Mouse (Mus musculus): ENCODE measurements around the gene Amhr2. TPM values are rescaled to one million over a fixed set of nuclear protein-coding genes. Genes with fewer than 3 reads are reported as not detected.

Amhr2 gene
- 0.29 to 4.4 TPM (median 2.5 TPM) in 4 replicates for total RNA-seq (2023; ENCODE audit: inconsistent age)

GRCm38 (mm10) chr15:102445146-102445545 lies at the start of gene Amhr2:
TSS of gene Amhr2 (plus strand) at chr15:102445367.

GRCm38 (mm10) chr15:102405489-102406195 lies 39.5 kb upstream of the Amhr2 start, which contains the start of gene Sp1:
TSS of gene Sp1 (plus strand) at chr15:102406143.

DNA sequence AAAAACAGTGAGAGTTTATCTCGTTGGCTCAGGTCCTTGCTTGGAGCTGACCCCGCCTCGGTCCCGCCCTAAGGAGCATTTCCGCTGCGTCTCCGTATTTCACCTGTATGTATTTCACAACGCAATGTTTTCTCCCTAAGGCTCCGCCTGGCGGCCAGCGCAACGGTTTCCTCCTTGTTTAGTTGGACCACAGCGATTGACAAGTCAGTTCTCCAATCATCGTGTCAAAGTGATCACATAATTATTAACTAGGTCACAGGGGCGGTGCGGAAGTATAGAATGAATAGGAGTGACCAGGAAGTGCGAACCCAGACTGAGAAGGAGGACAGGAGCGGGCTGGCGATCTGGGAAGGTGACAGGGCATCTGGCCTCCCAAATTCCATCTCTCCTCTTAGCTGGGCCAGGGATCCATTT lies 13.7 kb downstream of the Amhr2 start, which contains the start of gene Prr13:
Gene Prr13, plus strand, starts transcription at position 125 of the 414 bp plus-strand sequence.

GRCm38 (mm10) chr15:102470183-102470604 lies 25.0 kb downstream of the Amhr2 start, which contains the start of gene Pcbp2:
TSS of gene Pcbp2 (plus strand) at chr15:102470539.

GRCm38 (mm10) chr15:102503447-102503846 lies 58.3 kb downstream of the Amhr2 start, which contains the start of gene Gm10337:
TSS of gene Gm10337 (plus strand) at chr15:102503722.

Other genes starting within 250 kb of the Amhr2 start
- gene Zfp740, start 242.1 kb upstream of the Amhr2 start, total RNA-seq (2023; ENCODE audit: inconsistent age) = 124 to 135 TPM (median 129 TPM) in 4 replicates
- 25.7 to 32.5 TPM (median 28.9 TPM) in 4 replicates for gene Csad, start 240.6 kb upstream of the Amhr2 start, total RNA-seq (2023; ENCODE audit: inconsistent age)
- gene Itgb7, start 213.4 kb upstream of the Amhr2 start, total RNA-seq (2023; ENCODE audit: inconsistent age) = 156 to 194 TPM (median 184 TPM) in 4 replicates
- gene Rarg, start 187.8 kb upstream of the Amhr2 start, total RNA-seq (2023; ENCODE audit: inconsistent age) = 0.18 to 0.48 TPM (median 0.30 TPM) in 4 replicates
- not detected in 4 replicates for gene Gm9918, start 174.8 kb upstream of the Amhr2 start, total RNA-seq (2023; ENCODE audit: inconsistent age)
- 29.3 to 35.7 TPM (median 32.0 TPM) in 4 replicates for gene Mfsd5, start 165.9 kb upstream of the Amhr2 start, total RNA-seq (2023; ENCODE audit: inconsistent age)
- 1.1 to 3.4 TPM (median 1.9 TPM) in 4 replicates for gene Espl1, start 149.1 kb upstream of the Amhr2 start, total RNA-seq (2023; ENCODE audit: inconsistent age)
- gene Pfdn5, start 119.3 kb upstream of the Amhr2 start, total RNA-seq (2023; ENCODE audit: inconsistent age) = 474 to 547 TPM (median 525 TPM) in 4 replicates
- gene Myg1, start 113.7 kb upstream of the Amhr2 start, total RNA-seq (2023; ENCODE audit: inconsistent age) = 45.9 to 63.6 TPM (median 58.0 TPM) in 4 replicates
- gene Aaas, start 94.6 kb upstream of the Amhr2 start, total RNA-seq (2023; ENCODE audit: inconsistent age) = 60.2 to 71.7 TPM (median 65.2 TPM) in 4 replicates
- gene Sp7, start 78.2 kb upstream of the Amhr2 start, total RNA-seq (2023; ENCODE audit: inconsistent age) = not detected in 4 replicates
- 147 to 196 TPM (median 158 TPM) in 4 replicates for gene Sp1, start 39.2 kb upstream of the Amhr2 start, total RNA-seq (2023; ENCODE audit: inconsistent age)
- 93.8 to 109 TPM (median 102 TPM) in 4 replicates for gene Prr13, start 13.7 kb downstream of the Amhr2 start, total RNA-seq (2023; ENCODE audit: inconsistent age)
- gene Pcbp2, start 25.2 kb downstream of the Amhr2 start, total RNA-seq (2023; ENCODE audit: inconsistent age) = 695 to 793 TPM (median 756 TPM) in 4 replicates
- gene Gm10337, start 58.4 kb downstream of the Amhr2 start, total RNA-seq (2023; ENCODE audit: inconsistent age) = 9.8 to 23.4 TPM (median 22.2 TPM) in 3 of 4 replicates, not detected in the other
- 0.72 to 1.7 TPM (median 0.99 TPM) in 4 replicates for gene Map3k12, start 71.7 kb downstream of the Amhr2 start, total RNA-seq (2023; ENCODE audit: inconsistent age)
- gene Tarbp2, start 72.8 kb downstream of the Amhr2 start, total RNA-seq (2023; ENCODE audit: inconsistent age) = 41.2 to 56.9 TPM (median 44.9 TPM) in 4 replicates
- 10.3 to 27.3 TPM (median 19.1 TPM) in 4 replicates for gene Npff, start 79.6 kb downstream of the Amhr2 start, total RNA-seq (2023; ENCODE audit: inconsistent age)
- gene Gm28047, start 179.7 kb downstream of the Amhr2 start, total RNA-seq (2023; ENCODE audit: inconsistent age) = 4.3 TPM in 1 of 4 replicates, not detected in the others
- gene Atf7, start 180.1 kb downstream of the Amhr2 start, total RNA-seq (2023; ENCODE audit: inconsistent age) = 118 to 134 TPM (median 127 TPM) in 4 replicates
- gene Atp5g2, start 227.0 kb downstream of the Amhr2 start, total RNA-seq (2023; ENCODE audit: inconsistent age) = 6.2 to 9.1 TPM (median 7.2 TPM) in 4 replicates

Data from B cell, adult (primary cell).